Mouse (Mus musculus) testis, adult 10 weeks (tissue): Measurements from ENCODE around the gene Prl5a1. TPM values are rescaled to one million over a fixed set of nuclear protein-coding genes. Genes with fewer than 3 reads are reported as not detected.

Source experiments
- polyA plus RNA-seq: library from polyadenylated mRNA; stranded (reverse); fragments of 350-450 nt; fragmentation: Illumina TruSeq; extraction: RNeasy Lipid Tissue Mini Kit (QIAGEN cat#74804); gene quantifications from one replicate; pipeline ENCODE4 v1.2.3, GENCODE M21; 2014; ENCODE audit warnings: low read depth, low replicate concordance

Prl5a1 gene
- not detected for polyA plus RNA-seq

DNA sequence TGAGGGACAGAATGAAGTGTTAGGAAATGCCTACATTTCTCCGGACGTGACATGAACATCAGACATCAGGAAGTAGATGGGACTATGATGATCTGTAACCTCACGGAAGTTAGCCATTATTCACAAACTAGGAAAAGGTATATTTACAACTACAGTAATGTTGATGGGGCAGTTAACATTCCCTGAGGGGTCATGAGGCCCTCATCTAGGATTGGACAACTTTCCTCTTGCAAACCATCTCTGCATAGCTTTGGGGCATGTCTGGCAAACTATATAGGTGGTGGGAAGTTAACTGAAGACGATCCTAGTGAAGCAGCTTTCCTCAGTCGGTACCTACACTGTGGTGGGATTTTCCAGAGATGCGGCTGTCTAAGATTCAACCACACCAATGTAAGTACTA lies at the start of gene Prl5a1:
Prl5a1 (plus strand) TSS at position 301 of the 400 bp plus-strand sequence.

Other genes with a start within 250 kb of the Prl5a1 start
- not detected for gene Prl4a1, start 126.3 kb upstream of the Prl5a1 start, polyA plus RNA-seq
- not detected for gene Gm11361, start 115.0 kb downstream of the Prl5a1 start, polyA plus RNA-seq